9 mouse cellular contexts compared by ENCODE assay signal in the genomic region with DNA sequence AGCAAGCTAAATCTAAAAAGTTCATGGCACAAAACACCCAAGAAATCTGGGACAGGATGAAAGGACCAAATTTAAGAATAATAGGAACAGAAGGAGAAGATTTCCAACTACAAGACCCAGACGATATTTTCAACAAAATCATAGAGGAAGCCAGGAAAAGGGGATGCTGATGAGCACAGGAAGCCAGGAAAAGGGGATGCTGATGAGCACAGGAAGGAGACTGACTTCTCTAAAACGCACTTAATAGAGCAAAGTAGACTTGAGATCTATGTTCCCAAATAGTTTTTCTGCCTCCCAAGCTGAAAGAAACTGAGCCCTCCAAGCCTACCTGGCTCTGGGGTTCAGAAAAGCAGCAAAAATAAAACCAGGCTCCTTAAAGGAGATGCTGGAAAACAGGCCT. TPM values are rescaled to one million over a fixed set of nuclear protein-coding genes. Genes with fewer than 3 reads are reported as not detected.
DNase-seq lines count a peak whose midpoint lies in the region; ATAC-seq and TF ChIP-seq lines count a peak whose summit lies in the region.
"Had no signal": no experiment of that assay in that cellular context is flagged by ENCODE, and none has a peak within 500 bp of the region (broad histone marks: within the 10 kb centered on the region; RNA-seq: fewer than 3 reads in every experiment).

No protein-coding gene starts in this region.

- no peak overlapping the region for H3K4me3 ChIP-seq in hindbrain, embryonic 12.5 days
- H3K4me3 ChIP-seq in hindbrain, embryonic 11.5 days (ENCODE audit: low read depth, low read length): no peak overlapping the region
- peak overlapping the region; percentile 3; the same call in 1 of the 2 replicates for H3K4me3 ChIP-seq in bone marrow macrophage, adult 2 months (ENCODE audit: insufficient read depth, low read length)
- H3K4me3 ChIP-seq in embryonic facial prominence, embryonic 13.5 days: no peak overlapping the region
- H3K4me3 ChIP-seq in macrophage (ENCODE audit: inconsistent target): no peak overlapping the region; the same call in 1 of the 2 replicates

- H3K27me3 ChIP-seq in hindbrain, embryonic 12.5 days: no peaks in the 10 kb centered on the region
- H3K27me3 ChIP-seq in hindbrain, embryonic 11.5 days (ENCODE audit: control insufficient read depth, insufficient read depth, low read length): no peaks in the 10 kb centered on the region
- H3K27me3 ChIP-seq in embryonic facial prominence, embryonic 13.5 days: no peaks in the 10 kb centered on the region
- H3K27me3 ChIP-seq: megakaryocyte, embryonic 14.5 days had no signal

- no peak overlapping the region for H3K9ac ChIP-seq in hindbrain, embryonic 12.5 days
- no peak overlapping the region for H3K9ac ChIP-seq in hindbrain, embryonic 11.5 days (ENCODE audit: low read depth, low read length)
- H3K9ac ChIP-seq in embryonic facial prominence, embryonic 13.5 days: peak overlapping the region; percentile 47; the same call in 1 of the 2 replicates

- peak overlapping the region; percentile 40; the same call in 1 of the 2 replicates for H3K27ac ChIP-seq in hindbrain, embryonic 12.5 days
- no peak overlapping the region for H3K27ac ChIP-seq in hindbrain, embryonic 11.5 days (ENCODE audit: low read depth, low read length)
- peak overlapping the region; percentile 48 for H3K27ac ChIP-seq in bone marrow macrophage, adult 2 months (ENCODE audit: insufficient read depth, low read depth, low read length)
- peak overlapping the region; percentile 19; the same call in 1 of the 2 replicates for H3K27ac ChIP-seq in embryonic facial prominence, embryonic 13.5 days
- H3K27ac ChIP-seq in macrophage: peak overlapping the region; percentile 64

- no peak for ATAC-seq in hindbrain, embryonic 12.5 days (ENCODE audit: low FRiP score)
- no peak for ATAC-seq in hindbrain, embryonic 11.5 days (ENCODE audit: low FRiP score)
- ATAC-seq in embryonic facial prominence, embryonic 13.5 days (ENCODE audit: insufficient number of reproducible peaks, insufficient read depth, low FRiP score, low TSS enrichment, low read depth): no peak
- ATAC-seq in erythroblast, adult 5-6 weeks (replicated peaks; ENCODE audit: low FRiP score, poor library complexity, severe bottlenecking): no peak
- ATAC-seq in erythroid progenitor cell, adult 5-6 weeks (replicated peaks; ENCODE audit: low FRiP score, poor library complexity, severe bottlenecking): no peak

- H3K36me3 ChIP-seq in hindbrain, embryonic 12.5 days: 0 out of 2 replicates have a peak, but pooled peaks cover 4% of the 10 kb centered on the region
- H3K36me3 ChIP-seq in hindbrain, embryonic 11.5 days (ENCODE audit: control insufficient read depth, insufficient read depth, low read length): no peaks in the 10 kb centered on the region
- H3K36me3 ChIP-seq in embryonic facial prominence, embryonic 13.5 days: peaks cover 3% of the 10 kb centered on the region; the same call in 1 of the 2 replicates
- H3K36me3 ChIP-seq in macrophage (ENCODE audit: inconsistent target): no peaks in the 10 kb centered on the region

- peaks cover 43% of the 10 kb centered on the region for H3K4me1 ChIP-seq in hindbrain, embryonic 12.5 days
- H3K4me1 ChIP-seq in hindbrain, embryonic 11.5 days (replicated peaks; ENCODE audit: control insufficient read depth, insufficient read depth, low read length): peaks cover 5% of the 10 kb centered on the region; the same call in 1 of the 2 replicates
- peaks cover 46% of the 10 kb centered on the region for H3K4me1 ChIP-seq in bone marrow macrophage, adult 2 months (ENCODE audit: control insufficient read depth, insufficient read depth, low read length)
- H3K4me1 ChIP-seq in embryonic facial prominence, embryonic 13.5 days: peaks cover 38% of the 10 kb centered on the region

- H3K9me3 ChIP-seq in hindbrain, embryonic 12.5 days (replicated peaks): no peaks in the 10 kb centered on the region
- no peaks in the 10 kb centered on the region for H3K9me3 ChIP-seq in hindbrain, embryonic 11.5 days (ENCODE audit: control insufficient read depth, low read length)
- H3K9me3 ChIP-seq in embryonic facial prominence, embryonic 13.5 days: no peaks in the 10 kb centered on the region
- H3K9me3 ChIP-seq: megakaryocyte, embryonic 14.5 days had no signal

- DNase-seq in hindbrain, embryonic 11.5 days (ENCODE audit: low spot score): no peak
- DNase-seq: thymus, postnatal 36 days had no signal

- peaks cover 75% of the 10 kb centered on the region for H3K79me2 ChIP-seq in macrophage (ENCODE audit: inconsistent target)

- TF ChIP-seq POLR2A in bone marrow macrophage, adult 2 months (IDR thresholded peaks at IDR 0.05; ENCODE audit: borderline replicate concordance, low read depth, low read length): no peak

- WGBS in hindbrain, embryonic 12.5 days: 64% methylated on average over 2 of the region's 2 CpGs
- WGBS in hindbrain, embryonic 11.5 days: 73% methylated on average over 2 of the region's 2 CpGs
- WGBS in embryonic facial prominence, embryonic 13.5 days: 42% methylated on average over 2 of the region's 2 CpGs
- WGBS in macrophage (ENCODE audit: missing documents): 3% methylated on average over 2 of the region's 2 CpGs

- TF ChIP-seq CTCF in bone marrow macrophage, adult 2 months (IDR thresholded peaks at IDR 0.05; ENCODE audit: low read depth, low read length): no peak

- H3K4me2 ChIP-seq in hindbrain, embryonic 12.5 days (replicated peaks): peak overlapping the region; percentile 90
- no peak overlapping the region for H3K4me2 ChIP-seq in hindbrain, embryonic 11.5 days (replicated peaks; ENCODE audit: low read depth, low read length)
- peak overlapping the region; percentile 91 for H3K4me2 ChIP-seq in embryonic facial prominence, embryonic 13.5 days

RNA-seq across cellular contexts. Expression of a gene that starts 2.8 kb away (rescaled TPM):
- 57.8 and 60.5 TPM in 2 replicates for polyA plus RNA-seq in hindbrain, embryonic 12.5 days (2016; fragmentation: Nextera tagmentation; extraction: Ambion mirVana)
- polyA plus RNA-seq in hindbrain, embryonic 11.5 days (2014; fragmentation: Nextera tagmentation; extraction: Ambion mirVana): 17.2 and 32.3 TPM in 2 replicates
- 147 and 173 TPM in 2 replicates for polyA plus RNA-seq in bone marrow macrophage, adult 2 months (2012; ENCODE audit: insufficient read depth, insufficient read length, missing spikeins)
- polyA plus RNA-seq in embryonic facial prominence, embryonic 13.5 days (2015; fragmentation: Nextera tagmentation; extraction: Ambion mirVana): 9.3 and 14.3 TPM in 2 replicates
- 10 to 100 TPM in 20 of 26 experiments, 1 to 10 TPM in 6; 5.5 to 38.3 (median 15.9) TPM for total RNA-seq in macrophage (2018; cell fraction: chromatin; rRNA removed)
- total RNA-seq in macrophage (2018; cell fraction: cytosol; rRNA removed): 100 to 1,000 TPM in 13 of 26 experiments, 10 to 100 TPM in 13; 58.7 to 194 (median 95.9) TPM
- total RNA-seq in macrophage (2018; cell fraction: nucleus; rRNA removed): 10 to 100 TPM; 25.6 to 92.0 (median 47.5) TPM
- polyA plus RNA-seq in macrophage (2018): 97.9 to 155 TPM (median 121 TPM) in 3 replicates
- total RNA-seq in erythroblast, adult 5-6 weeks (2015; ENCODE audit: low replicate concordance): 12.1 and 16.1 TPM in 2 replicates
- total RNA-seq in erythroblast, adult 5-6 weeks (2017; ENCODE audit: low replicate concordance): 9.9 and 11.5 TPM in 2 replicates
- total RNA-seq in erythroid progenitor cell, adult 5-6 weeks (2015; ENCODE audit: low replicate concordance): 10.9 and 19.8 TPM in 2 replicates
- total RNA-seq in erythroid progenitor cell, adult 5-6 weeks (2017; ENCODE audit: low replicate concordance): 11.9 and 12.6 TPM in 2 replicates
